Mouse (Mus musculus) erythroblast, adult 5-6 weeks (primary cell): ENCODE measurements around the gene Elavl3. TPM values are rescaled to one million over a fixed set of nuclear protein-coding genes. Genes with fewer than 3 reads are reported as not detected.

Experiments
- ATAC-seq: replicated peaks from 2 replicates; pipeline ENCODE4 v1.8.0; 2016; ENCODE audit warnings: moderate number of reproducible peaks, mild to moderate bottlenecking, moderate TSS enrichment, inconsistent platforms; ENCODE audit not compliant: poor library complexity, low FRiP score, severe bottlenecking
- total RNA-seq, 2 experiments: library from RNA; stranded (forward) in 1 of 2; stranded (reverse) in 1 of 2; fragments of 150-400 nt in 1 of 2; fragments of 200-764, 138-1000 nt in 1 of 2; gene quantifications; 2 replicates each; pipeline versions ENCODE4 v1.2.3 to v1.2.4; 2015 to 2017; ENCODE audit warnings: low replicate concordance in 2 of 2

Gene Elavl3
- total RNA-seq, 2 experiments from 2014 or later: not detected

DNA sequence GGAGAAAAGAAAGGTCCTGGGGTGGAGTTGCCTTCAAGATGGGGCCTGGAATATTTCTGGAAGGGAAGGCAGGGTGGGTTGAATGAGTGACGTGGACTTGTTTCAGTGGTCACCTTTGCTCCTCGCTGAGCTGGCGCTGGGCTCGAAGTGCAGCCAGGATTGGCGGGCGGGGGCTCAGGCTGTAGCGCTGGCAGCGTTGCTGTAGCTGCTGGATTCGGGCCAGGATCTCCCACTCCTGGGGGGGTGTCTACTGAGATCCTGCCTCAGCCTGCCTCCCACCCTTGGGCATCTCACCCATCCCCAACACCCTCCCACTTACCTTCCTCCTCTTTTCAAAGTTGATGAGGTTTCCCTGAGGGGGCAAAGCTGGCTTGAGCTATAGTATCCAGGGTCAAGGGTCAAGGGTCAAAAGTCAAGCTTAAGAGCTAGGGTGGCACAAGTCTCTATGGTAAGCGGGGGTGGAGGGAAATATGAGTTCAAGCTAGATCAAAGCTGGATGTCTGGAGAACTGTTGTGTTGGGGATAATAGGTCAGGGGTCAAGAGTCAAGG lies 75.1 kb downstream of the Elavl3 start:
- no peak for ATAC-seq

DNA sequence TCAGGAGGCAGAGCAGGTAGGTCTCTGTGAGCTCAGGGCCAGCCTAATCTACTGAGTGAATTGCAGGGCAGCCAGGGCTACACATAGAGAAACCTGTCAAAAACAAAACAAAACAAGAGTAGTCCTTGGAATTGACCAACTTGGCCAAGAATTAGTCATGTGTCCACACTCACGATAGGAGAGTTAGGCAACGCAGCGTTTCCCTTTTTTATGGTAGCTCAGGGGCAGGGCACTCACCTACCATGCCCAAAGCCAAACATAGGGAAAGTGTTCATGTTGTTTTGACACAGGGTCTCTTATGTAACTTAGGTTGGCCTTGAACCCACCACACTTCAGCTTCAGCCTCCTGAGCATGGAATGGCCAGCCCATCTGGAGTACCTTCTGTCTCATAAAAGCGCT lies 82.5 kb downstream of the Elavl3 start:
- ATAC-seq: no peak

DNA sequence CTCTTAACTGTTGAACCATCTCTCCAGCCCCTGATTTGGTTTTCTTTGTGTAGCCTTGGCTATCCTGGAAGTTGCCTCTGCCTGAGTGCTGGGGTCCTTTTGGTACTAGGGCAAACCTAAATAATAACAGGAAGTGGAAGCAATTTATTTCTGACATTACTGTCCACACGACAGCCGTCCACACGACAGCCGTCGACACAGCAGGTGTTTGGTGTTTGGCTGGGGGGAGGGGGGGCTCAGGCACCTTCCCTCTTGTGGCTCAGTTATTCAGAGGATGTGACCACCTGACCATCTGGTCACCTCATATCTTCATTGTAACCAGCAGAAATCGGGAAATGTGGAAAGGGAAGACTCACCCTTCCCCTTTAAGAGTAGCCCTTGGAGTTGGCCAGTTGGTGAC lies 82.9 kb downstream of the Elavl3 start:
- no peak for ATAC-seq

Other genes starting within 250 kb of the Elavl3 start
- 1.3 TPM in 1 of 2 replicates, not detected in the other for gene Angptl8, start 216.5 kb downstream of the Elavl3 start, total RNA-seq (2015; ENCODE audit: low replicate concordance)
- gene Angptl8, start 216.5 kb downstream of the Elavl3 start, total RNA-seq (2017; ENCODE audit: low replicate concordance): not detected in 2 replicates
- gene Dock6, start 199.4 kb downstream of the Elavl3 start, total RNA-seq (2015; ENCODE audit: low replicate concordance): not detected in 2 replicates
- not detected in 2 replicates for gene Dock6, start 199.4 kb downstream of the Elavl3 start, total RNA-seq (2017; ENCODE audit: low replicate concordance)
- gene Rab3d, start 133.8 kb downstream of the Elavl3 start, total RNA-seq (2015; ENCODE audit: low replicate concordance): 17.1 and 21.5 TPM in 2 replicates
- 11.2 and 13.4 TPM in 2 replicates for gene Rab3d, start 133.8 kb downstream of the Elavl3 start, total RNA-seq (2017; ENCODE audit: low replicate concordance)
- gene Ccdc159, start 124.6 kb downstream of the Elavl3 start, total RNA-seq (2015; ENCODE audit: low replicate concordance): not detected in 2 replicates
- gene Ccdc159, start 124.6 kb downstream of the Elavl3 start, total RNA-seq (2017; ENCODE audit: low replicate concordance): not detected in 2 replicates
- gene Tmem205, start 124.5 kb downstream of the Elavl3 start, total RNA-seq (2015; ENCODE audit: low replicate concordance): 9.8 and 15.7 TPM in 2 replicates
- 1.5 TPM in 2 replicates for gene Tmem205, start 124.5 kb downstream of the Elavl3 start, total RNA-seq (2017; ENCODE audit: low replicate concordance)
- gene Plppr2, start 115.0 kb downstream of the Elavl3 start, total RNA-seq (2015; ENCODE audit: low replicate concordance): 0.42 TPM in 1 of 2 replicates, not detected in the other
- gene Plppr2, start 115.0 kb downstream of the Elavl3 start, total RNA-seq (2017; ENCODE audit: low replicate concordance): not detected in 2 replicates
- 0.58 and 1.5 TPM in 2 replicates for gene Swsap1, start 96.3 kb downstream of the Elavl3 start, total RNA-seq (2015; ENCODE audit: low replicate concordance)
- 3.8 and 6.6 TPM in 2 replicates for gene Swsap1, start 96.3 kb downstream of the Elavl3 start, total RNA-seq (2017; ENCODE audit: low replicate concordance)
- gene Epor, start 88.5 kb downstream of the Elavl3 start, total RNA-seq (2015; ENCODE audit: low replicate concordance): 68.1 and 70.3 TPM in 2 replicates
- 70.3 and 91.0 TPM in 2 replicates for gene Epor, start 88.5 kb downstream of the Elavl3 start, total RNA-seq (2017; ENCODE audit: low replicate concordance)
- not detected in 2 replicates for gene Rgl3, start 62.6 kb downstream of the Elavl3 start, total RNA-seq (2015; ENCODE audit: low replicate concordance)
- not detected in 2 replicates for gene Rgl3, start 62.6 kb downstream of the Elavl3 start, total RNA-seq (2017; ENCODE audit: low replicate concordance)
- gene Ccdc151, start 49.4 kb downstream of the Elavl3 start, total RNA-seq (2015; ENCODE audit: low replicate concordance): 4.2 TPM in 1 of 2 replicates, not detected in the other
- gene Ccdc151, start 49.4 kb downstream of the Elavl3 start, total RNA-seq (2017; ENCODE audit: low replicate concordance): 0.84 and 0.85 TPM in 2 replicates
- gene Prkcsh, start 49.2 kb downstream of the Elavl3 start, total RNA-seq (2015; ENCODE audit: low replicate concordance): 13.1 and 13.4 TPM in 2 replicates
- gene Prkcsh, start 49.2 kb downstream of the Elavl3 start, total RNA-seq (2017; ENCODE audit: low replicate concordance): 20.2 and 25.0 TPM in 2 replicates
- not detected in 2 replicates for gene Gm49318, start 19.2 kb upstream of the Elavl3 start, total RNA-seq (2015; ENCODE audit: low replicate concordance)
- gene Gm49318, start 19.2 kb upstream of the Elavl3 start, total RNA-seq (2017; ENCODE audit: low replicate concordance): not detected in 2 replicates
- 1.0 and 4.0 TPM in 2 replicates for gene Zfp653, start 19.4 kb upstream of the Elavl3 start, total RNA-seq (2015; ENCODE audit: low replicate concordance)
- gene Zfp653, start 19.4 kb upstream of the Elavl3 start, total RNA-seq (2017; ENCODE audit: low replicate concordance): 1.6 and 2.8 TPM in 2 replicates
- 1.9 and 3.3 TPM in 2 replicates for gene Ecsit, start 33.4 kb upstream of the Elavl3 start, total RNA-seq (2015; ENCODE audit: low replicate concordance)
- gene Ecsit, start 33.4 kb upstream of the Elavl3 start, total RNA-seq (2017; ENCODE audit: low replicate concordance): 3.5 and 4.2 TPM in 2 replicates
- gene Cnn1, start 47.2 kb upstream of the Elavl3 start, total RNA-seq (2015; ENCODE audit: low replicate concordance): not detected in 2 replicates
- gene Cnn1, start 47.2 kb upstream of the Elavl3 start, total RNA-seq (2017; ENCODE audit: low replicate concordance): not detected in 2 replicates
- gene Elof1, start 65.1 kb upstream of the Elavl3 start, total RNA-seq (2015; ENCODE audit: low replicate concordance): 28.4 and 30.7 TPM in 2 replicates
- gene Elof1, start 65.1 kb upstream of the Elavl3 start, total RNA-seq (2017; ENCODE audit: low replicate concordance): 14.1 and 15.8 TPM in 2 replicates
- 10.8 and 20.7 TPM in 2 replicates for gene Acp5, start 83.7 kb upstream of the Elavl3 start, total RNA-seq (2015; ENCODE audit: low replicate concordance)
- gene Acp5, start 83.7 kb upstream of the Elavl3 start, total RNA-seq (2017; ENCODE audit: low replicate concordance): 9.8 and 18.1 TPM in 2 replicates
- 5.6 and 8.8 TPM in 2 replicates for gene Pigyl, start 104.8 kb upstream of the Elavl3 start, total RNA-seq (2015; ENCODE audit: low replicate concordance)
- gene Pigyl, start 104.8 kb upstream of the Elavl3 start, total RNA-seq (2017; ENCODE audit: low replicate concordance): 8.2 and 9.3 TPM in 2 replicates
- gene Zfp872, start 136.1 kb upstream of the Elavl3 start, total RNA-seq (2015; ENCODE audit: low replicate concordance): not detected in 2 replicates
- not detected in 2 replicates for gene Zfp872, start 136.1 kb upstream of the Elavl3 start, total RNA-seq (2017; ENCODE audit: low replicate concordance)
- gene Zfp809, start 173.7 kb upstream of the Elavl3 start, total RNA-seq (2015; ENCODE audit: low replicate concordance): 6.5 and 25.4 TPM in 2 replicates
- 11.0 and 14.8 TPM in 2 replicates for gene Zfp809, start 173.7 kb upstream of the Elavl3 start, total RNA-seq (2017; ENCODE audit: low replicate concordance)
- 0.96 and 4.0 TPM in 2 replicates for gene Zfp599, start 207.9 kb upstream of the Elavl3 start, total RNA-seq (2015; ENCODE audit: low replicate concordance)
- gene Zfp599, start 207.9 kb upstream of the Elavl3 start, total RNA-seq (2017; ENCODE audit: low replicate concordance): 0.17 TPM in 1 of 2 replicates, not detected in the other